Mouse (Mus musculus): ENCODE data around the gene Fbxl7. TPM values are rescaled to one million over a fixed set of nuclear protein-coding genes. Genes with fewer than 3 reads are reported as not detected.

The Fbxl7 gene
- polyA plus RNA-seq, 1 experiment from 2014 or later, result not detected

DNA sequence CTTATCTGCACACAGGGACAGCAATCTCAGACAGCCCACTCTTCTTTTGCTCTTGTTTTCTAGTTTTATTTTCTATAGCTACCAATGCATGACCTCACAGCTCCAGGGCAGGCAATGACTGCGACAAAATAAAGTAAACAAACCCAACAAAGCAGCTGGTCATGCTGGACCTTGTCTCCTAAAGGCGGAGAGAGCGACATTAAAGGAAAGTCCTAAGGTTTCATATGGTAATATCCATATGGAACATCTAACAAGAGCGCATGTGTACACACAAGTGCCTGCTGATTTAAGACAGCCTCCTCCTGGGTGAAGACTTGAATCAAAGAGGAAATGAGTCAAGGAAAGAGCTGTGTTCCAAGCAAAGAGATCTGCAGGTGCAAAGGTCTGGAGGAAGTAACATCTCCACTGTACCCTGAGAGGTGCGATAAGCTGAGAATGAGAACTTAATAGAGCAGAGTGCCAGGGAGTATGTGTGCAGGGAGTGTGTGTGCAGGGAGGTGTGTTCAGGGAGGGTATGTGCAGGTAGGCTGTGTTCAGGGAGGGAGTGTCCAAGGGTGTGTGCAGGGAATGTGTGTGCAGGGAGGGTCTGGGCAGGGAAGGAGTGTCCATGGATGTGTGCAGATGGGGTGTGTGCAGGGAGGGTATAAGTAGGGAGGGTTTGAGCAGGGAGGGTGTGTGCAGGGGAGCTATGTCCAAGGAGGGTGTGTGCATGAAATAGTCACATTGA is 193.3 kb downstream of the Fbxl7 start:
- no peak overlapping the region for H3K27ac ChIP-seq
- H3K4me3 ChIP-seq (ENCODE audit: inconsistent target), result no peak overlapping the region
- 71% methylated on average over 5 of the region's 5 CpGs for WGBS (ENCODE audit: missing documents)
- no peaks in the 10 kb centered on the region for H3K36me3 ChIP-seq (ENCODE audit: inconsistent target)
- H3K79me2 ChIP-seq (ENCODE audit: inconsistent target), result no peaks in the 10 kb centered on the region

DNA sequence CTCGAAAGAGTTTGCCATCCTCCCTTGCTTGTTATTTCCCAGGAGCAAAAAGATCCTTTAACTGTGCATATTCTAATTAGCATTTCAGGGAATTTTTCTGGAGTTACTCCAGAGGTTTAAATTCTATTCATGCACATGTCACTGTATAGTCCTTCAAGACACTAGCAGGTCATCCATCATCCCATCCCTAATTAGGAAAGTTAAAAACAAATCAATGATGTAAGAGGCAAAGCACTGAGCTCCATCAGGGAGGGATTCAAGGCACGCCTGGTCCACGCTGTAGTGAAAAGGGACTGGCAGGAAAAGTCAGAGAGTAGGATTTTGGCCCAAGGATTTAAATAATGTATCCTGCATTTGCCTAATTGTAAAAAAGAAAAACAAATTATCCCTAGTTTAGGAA is 202.3 kb downstream of the Fbxl7 start:
- Histone ChIP-seq H3K36me3 (ENCODE audit: inconsistent target) (no peaks in the 10 kb centered on the region), H3K27ac (no peak overlapping the region), H3K79me2 (ENCODE audit: inconsistent target) (no peaks in the 10 kb centered on the region), H3K4me3 (ENCODE audit: inconsistent target) (no peak overlapping the region)
- 86% methylated on average over 3 of the region's 3 CpGs for WGBS (ENCODE audit: missing documents)

DNA sequence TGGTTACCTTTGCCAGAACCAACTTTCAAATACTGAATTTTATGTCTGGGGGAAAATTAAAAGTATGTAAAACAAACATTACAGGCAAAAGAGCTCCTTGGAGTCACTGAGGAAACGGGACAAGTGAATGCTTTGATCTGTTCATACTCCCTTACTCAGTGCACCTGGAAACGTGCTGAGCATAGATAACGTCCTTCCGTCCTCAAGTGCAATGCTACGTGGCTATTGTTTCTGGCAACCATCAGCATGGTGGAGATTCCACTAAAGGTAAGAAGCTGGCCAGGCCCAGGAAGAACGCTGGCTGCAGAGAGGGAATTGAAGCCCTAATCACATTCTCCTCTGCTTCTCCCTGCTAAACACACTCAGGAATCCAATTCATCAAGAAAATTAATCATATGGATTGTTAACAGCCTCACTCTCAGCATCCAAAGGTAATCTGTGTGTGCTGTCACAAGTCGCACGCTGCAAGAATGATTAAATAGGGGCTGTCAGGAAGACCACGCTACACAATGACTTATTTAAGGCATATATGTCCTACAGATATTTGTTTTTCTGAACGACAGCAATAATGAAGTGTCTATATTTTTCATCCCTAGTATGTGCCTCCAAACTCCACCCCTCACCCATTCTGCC is 206.8 kb downstream of the Fbxl7 start:
- H3K79me2 ChIP-seq (ENCODE audit: inconsistent target), result no peaks in the 10 kb centered on the region
- 88% methylated on average over 10 of the region's 10 CpGs for WGBS (ENCODE audit: missing documents)
- H3K36me3 ChIP-seq (ENCODE audit: inconsistent target), result no peaks in the 10 kb centered on the region
- H3K27ac ChIP-seq, result no peak overlapping the region
- H3K4me3 ChIP-seq (ENCODE audit: inconsistent target), result no peak overlapping the region

DNA sequence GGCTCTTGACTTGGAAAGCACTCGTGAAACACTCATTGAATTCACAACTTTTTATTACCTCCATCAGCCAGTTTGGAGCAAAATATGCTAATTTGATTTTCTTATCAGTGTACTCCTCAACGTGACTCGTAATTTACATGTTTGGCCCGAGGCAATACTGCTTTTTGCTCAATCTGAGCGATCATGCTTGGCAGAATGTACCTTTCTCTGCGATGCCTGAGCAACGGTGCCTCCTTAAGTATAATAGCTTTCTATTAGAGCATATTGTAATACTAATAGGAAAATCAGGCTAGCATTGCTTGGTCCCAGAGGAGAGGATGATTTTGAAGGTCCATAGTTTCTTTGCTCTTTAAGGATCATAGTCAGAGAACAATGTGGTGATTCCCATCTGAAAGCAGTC is 207.7 kb downstream of the Fbxl7 start:
- no peak overlapping the region for H3K4me3 ChIP-seq (ENCODE audit: inconsistent target)
- H3K36me3 ChIP-seq (ENCODE audit: inconsistent target), result no peaks in the 10 kb centered on the region
- 91% methylated on average over 7 of the region's 7 CpGs for WGBS (ENCODE audit: missing documents)
- no peak overlapping the region for H3K27ac ChIP-seq
- H3K79me2 ChIP-seq (ENCODE audit: inconsistent target), result no peaks in the 10 kb centered on the region

DNA sequence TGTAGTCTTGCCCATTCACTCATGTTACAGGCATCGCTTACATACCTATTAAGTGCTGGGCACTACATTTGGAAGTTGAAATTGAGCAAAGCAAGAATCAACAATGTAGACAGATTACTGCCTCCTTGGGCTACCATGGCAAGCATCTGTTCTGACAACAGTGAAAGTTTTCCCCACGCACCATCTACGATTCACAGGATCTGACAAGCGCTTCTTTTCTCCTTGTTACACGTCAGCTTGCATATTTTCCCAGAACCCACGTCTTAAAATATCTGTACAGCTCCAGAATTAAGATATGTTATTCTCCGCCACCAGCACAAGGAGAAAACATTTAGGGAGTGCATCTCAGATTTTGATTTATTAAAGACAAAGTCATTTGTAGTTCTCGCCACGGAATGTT is 213.1 kb downstream of the Fbxl7 start:
- H3K79me2 ChIP-seq (ENCODE audit: inconsistent target), result no peaks in the 10 kb centered on the region
- no peak overlapping the region for H3K27ac ChIP-seq
- H3K36me3 ChIP-seq (ENCODE audit: inconsistent target), result no peaks in the 10 kb centered on the region
- no peak overlapping the region for H3K4me3 ChIP-seq (ENCODE audit: inconsistent target)
- 87% methylated on average over 9 of the region's 9 CpGs for WGBS (ENCODE audit: missing documents)

DNA sequence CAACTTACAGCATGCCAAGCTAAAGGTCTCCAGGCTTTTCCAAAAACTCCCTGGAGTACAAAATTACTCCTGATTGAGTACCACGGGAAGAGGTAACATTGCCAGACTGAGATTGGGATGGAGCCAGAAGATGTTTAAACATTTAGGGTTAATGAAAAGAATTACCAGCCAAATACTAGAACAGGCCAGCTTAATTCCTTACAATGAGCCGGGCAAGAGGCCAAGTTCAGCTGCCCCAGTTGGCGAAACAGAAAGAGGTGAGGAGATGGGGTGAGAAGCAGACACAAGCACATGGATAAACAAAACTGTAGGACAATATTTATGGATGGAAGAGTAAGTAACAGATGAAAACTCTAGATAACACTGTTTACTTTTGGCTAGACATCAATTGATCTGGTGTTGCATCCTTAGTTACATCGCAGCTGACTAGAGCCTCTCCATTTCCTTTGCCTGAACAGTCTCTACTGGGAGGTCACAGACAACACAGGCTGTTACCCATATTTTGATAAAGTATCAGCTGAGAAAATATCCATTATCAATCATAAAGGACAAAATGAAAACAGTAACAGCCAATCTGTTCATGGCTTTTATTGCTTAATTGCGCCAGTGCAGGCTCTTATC is 222.0 kb downstream of the Fbxl7 start:
- Histone ChIP-seq H3K36me3 (ENCODE audit: inconsistent target) (no peaks in the 10 kb centered on the region), H3K79me2 (ENCODE audit: inconsistent target) (no peaks in the 10 kb centered on the region), H3K4me3 (ENCODE audit: inconsistent target) (no peak overlapping the region), H3K27ac (no peak overlapping the region)
- WGBS (ENCODE audit: missing documents), result 83% methylated on average over 5 of the region's 5 CpGs

DNA sequence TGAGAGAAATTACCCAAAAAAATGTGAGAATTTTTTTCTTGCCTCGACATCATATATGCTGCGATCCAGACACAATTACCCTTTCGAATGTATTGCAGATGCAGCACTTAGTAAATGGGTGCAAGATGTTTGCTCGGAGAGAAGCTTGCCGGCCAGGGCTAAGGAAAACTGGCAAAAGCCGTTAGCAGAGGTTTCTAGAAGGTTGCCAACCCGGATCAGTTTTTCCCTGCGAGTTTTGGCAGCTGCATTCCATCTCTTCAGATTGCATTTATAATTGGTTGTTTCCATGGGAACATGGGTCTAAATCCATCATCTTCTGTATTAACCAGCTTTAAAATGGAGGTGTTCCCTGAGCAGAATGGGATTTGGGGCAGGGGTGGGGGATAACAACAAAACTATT is 240.4 kb downstream of the Fbxl7 start:
- Histone ChIP-seq H3K27ac (no peak overlapping the region), H3K79me2 (ENCODE audit: inconsistent target) (no peaks in the 10 kb centered on the region), H3K36me3 (ENCODE audit: inconsistent target) (no peaks in the 10 kb centered on the region), H3K4me3 (ENCODE audit: inconsistent target) (no peak overlapping the region)
- WGBS (ENCODE audit: missing documents), result 84% methylated on average over 8 of the region's 8 CpGs

DNA sequence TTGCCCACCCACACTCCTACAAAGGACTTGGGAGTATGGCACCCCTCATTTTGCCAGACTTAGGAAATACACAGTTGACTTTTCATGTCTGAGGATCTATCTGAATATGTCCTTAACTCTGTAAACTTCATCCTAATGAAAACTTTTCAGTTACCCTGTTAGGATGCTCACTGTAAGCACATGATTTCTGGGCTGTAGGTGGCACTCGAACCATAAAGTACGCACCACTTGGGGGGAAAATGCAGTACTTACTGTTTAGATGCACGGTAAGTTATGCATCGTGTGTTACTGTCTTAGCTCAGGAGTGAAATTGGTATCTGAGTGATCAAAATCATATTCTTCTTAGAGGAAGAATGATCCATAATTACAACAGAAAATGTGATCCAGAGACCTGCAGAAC is 252.8 kb downstream of the Fbxl7 start:
- Histone ChIP-seq H3K36me3 (ENCODE audit: inconsistent target) (no peaks in the 10 kb centered on the region), H3K79me2 (ENCODE audit: inconsistent target) (no peaks in the 10 kb centered on the region), H3K4me3 (ENCODE audit: inconsistent target) (no peak overlapping the region), H3K27ac (no peak overlapping the region)
- 86% methylated on average over 4 of the region's 4 CpGs for WGBS (ENCODE audit: missing documents)

DNA sequence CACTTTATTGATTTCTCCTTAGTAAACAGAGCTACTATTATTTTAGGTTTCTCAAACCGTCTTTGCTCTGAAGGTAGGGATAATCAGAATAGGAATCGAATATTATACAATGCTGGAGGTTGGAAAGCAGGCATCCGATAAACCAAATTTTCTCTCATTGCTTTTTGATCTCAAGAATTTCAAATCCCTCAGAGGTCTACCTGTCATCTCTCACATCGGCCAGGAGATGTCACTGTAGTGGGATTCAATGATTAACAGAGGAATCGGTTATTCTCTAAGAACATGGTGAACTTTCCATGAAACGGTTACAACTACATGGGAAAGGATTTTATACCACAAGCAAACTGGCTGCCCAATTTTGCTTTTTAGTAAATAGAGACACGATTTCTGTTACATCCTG is 255.7 kb downstream of the Fbxl7 start:
- Histone ChIP-seq H3K4me3 (ENCODE audit: inconsistent target) (no peak overlapping the region), H3K79me2 (ENCODE audit: inconsistent target) (no peaks in the 10 kb centered on the region), H3K36me3 (ENCODE audit: inconsistent target) (no peaks in the 10 kb centered on the region), H3K27ac (no peak overlapping the region)
- 66% methylated on average over 7 of the region's 7 CpGs for WGBS (ENCODE audit: missing documents)

DNA sequence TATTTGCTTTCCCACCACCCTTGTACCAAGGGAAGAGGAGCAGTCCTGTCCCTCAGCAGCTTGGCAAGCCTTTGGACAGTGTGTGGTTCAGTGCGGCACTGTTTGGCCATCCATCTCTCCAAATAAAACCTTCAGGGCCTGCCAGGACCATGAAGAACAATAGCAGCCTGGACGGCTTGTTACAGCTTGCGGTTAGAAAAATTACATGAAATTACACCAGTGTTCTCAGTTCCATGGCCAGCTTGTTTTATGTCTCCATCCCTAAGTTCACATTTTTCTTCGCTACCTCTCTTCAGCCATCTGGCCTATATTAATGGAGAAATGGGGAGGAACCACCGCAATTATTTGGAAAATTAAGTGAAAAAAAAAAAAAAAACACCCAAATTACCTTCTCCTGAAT is 259.8 kb downstream of the Fbxl7 start:
- H3K4me3 ChIP-seq (ENCODE audit: inconsistent target), result no peak overlapping the region
- no peaks in the 10 kb centered on the region for H3K36me3 ChIP-seq (ENCODE audit: inconsistent target)
- WGBS (ENCODE audit: missing documents), result 89% methylated on average over 5 of the region's 5 CpGs
- no peaks in the 10 kb centered on the region for H3K79me2 ChIP-seq (ENCODE audit: inconsistent target)
- no peak overlapping the region for H3K27ac ChIP-seq

DNA sequence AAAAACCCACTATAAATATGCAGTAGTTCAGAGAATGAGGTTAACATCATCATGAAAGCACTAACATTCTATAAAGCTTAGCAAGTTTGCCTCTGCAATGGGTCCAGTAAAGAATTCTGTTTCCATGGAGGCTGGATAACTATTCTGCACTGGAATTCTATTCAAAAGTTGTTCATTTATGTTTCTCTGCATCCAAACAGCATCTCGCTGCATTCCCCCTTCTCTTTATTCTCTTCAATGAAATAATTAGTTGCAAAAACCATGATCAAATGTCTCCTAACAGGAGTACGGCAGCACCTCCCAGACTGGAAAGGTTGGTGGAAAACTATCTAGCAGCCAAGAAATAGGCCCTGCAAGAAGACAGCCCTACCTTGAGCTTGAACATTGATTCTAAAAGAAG is 267.2 kb downstream of the Fbxl7 start:
- Histone ChIP-seq H3K36me3 (ENCODE audit: inconsistent target) (no peaks in the 10 kb centered on the region), H3K79me2 (ENCODE audit: inconsistent target) (no peaks in the 10 kb centered on the region), H3K27ac (no peak overlapping the region), H3K4me3 (ENCODE audit: inconsistent target) (no peak overlapping the region)
- 100% methylated on average over 2 of the region's 2 CpGs for WGBS (ENCODE audit: missing documents)

DNA sequence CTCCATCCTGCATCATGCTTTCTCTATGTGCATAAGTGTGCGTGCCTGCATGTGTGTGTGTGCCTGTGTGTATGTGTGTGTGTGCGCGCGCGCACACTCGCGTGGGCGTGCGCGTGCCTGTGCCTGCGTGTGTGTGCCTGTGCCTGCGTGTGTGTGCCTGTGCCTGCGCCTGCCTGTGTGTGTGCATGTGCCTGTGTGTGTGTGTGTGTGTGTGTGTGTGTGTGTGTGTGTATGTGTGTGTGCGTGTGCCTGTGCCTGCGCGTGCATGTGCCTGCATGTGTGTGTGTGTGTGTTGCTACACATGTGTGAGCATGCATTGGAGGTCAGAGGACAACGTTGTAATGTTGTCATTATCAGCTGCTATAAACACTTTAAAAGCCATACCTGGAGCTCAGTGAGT is 272.1 kb downstream of the Fbxl7 start:
- H3K4me3 ChIP-seq (ENCODE audit: inconsistent target), result no peak overlapping the region
- WGBS (ENCODE audit: missing documents), result 94% methylated on average over 13 of the region's 17 CpGs
- no peaks in the 10 kb centered on the region for H3K79me2 ChIP-seq (ENCODE audit: inconsistent target)
- no peaks in the 10 kb centered on the region for H3K36me3 ChIP-seq (ENCODE audit: inconsistent target)
- no peak overlapping the region for H3K27ac ChIP-seq

DNA sequence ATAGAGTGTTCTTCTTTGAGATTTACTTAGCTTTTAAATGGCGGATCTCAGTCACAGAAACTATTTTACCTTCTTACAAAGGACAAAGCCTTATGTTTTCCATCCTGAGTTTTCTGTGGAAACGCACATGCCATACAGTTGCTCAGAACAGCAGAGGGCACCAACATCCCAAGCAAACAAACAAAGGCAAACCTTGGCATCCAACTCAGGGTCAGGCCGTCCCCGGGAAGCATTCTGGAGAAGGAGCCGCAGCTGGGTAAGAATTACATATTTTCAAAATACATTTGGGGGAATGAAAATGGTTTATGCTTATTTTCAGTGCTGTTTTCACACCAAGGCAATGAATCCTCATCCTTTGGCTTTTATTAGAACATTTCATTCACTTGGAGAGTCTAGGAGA is 275.1 kb downstream of the Fbxl7 start:
- WGBS (ENCODE audit: missing documents), result 74% methylated on average over 5 of the region's 5 CpGs
- H3K36me3 ChIP-seq (ENCODE audit: inconsistent target), result no peaks in the 10 kb centered on the region
- H3K4me3 ChIP-seq (ENCODE audit: inconsistent target), result no peak overlapping the region
- H3K79me2 ChIP-seq (ENCODE audit: inconsistent target), result no peaks in the 10 kb centered on the region
- no peak overlapping the region for H3K27ac ChIP-seq

DNA sequence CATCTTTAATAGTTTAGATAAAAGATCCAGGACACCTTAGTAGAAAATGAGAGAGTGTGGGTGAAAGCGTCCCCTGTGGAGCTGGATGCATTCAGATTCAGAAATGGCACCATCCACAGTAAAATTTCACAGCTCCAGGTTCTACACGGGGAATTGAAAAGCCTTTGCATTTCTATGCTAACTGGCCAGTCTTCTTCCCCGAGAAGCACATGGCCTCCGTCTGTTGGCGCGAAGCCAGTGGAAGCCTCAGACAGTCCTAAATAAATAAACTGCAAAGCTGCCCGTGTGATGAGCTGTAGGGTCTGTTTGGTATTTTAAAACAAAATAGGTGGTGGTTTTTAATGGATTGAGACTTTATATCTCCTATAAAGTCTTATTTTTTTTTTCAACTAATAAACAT is 276.2 kb downstream of the Fbxl7 start:
- Histone ChIP-seq H3K36me3 (ENCODE audit: inconsistent target) (no peaks in the 10 kb centered on the region), H3K4me3 (ENCODE audit: inconsistent target) (no peak overlapping the region), H3K27ac (no peak overlapping the region), H3K79me2 (ENCODE audit: inconsistent target) (no peaks in the 10 kb centered on the region)
- 88% methylated on average over 7 of the region's 7 CpGs for WGBS (ENCODE audit: missing documents)

DNA sequence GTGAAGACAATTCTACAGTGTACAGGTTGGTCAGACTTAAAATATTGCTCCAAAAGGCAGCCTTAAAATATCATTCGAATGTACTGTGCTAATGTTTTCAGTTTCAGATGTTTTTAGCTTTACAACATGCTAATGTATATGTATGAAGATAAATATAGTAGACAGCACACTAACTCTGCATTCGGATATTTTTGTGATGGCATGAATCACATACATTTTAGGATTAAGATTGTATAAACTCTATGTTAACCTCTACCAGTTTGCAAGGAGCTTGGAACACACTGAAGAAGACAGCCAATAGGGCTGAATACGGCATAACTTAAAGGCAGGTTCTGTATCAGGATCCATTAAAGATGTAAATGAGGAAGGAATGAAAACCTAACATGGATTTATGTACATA is 299.1 kb downstream of the Fbxl7 start:
- no peak overlapping the region for H3K4me3 ChIP-seq (ENCODE audit: inconsistent target)
- no peaks in the 10 kb centered on the region for H3K79me2 ChIP-seq (ENCODE audit: inconsistent target)
- WGBS (ENCODE audit: missing documents), result 96% methylated on average over 3 of the region's 3 CpGs

More for the DNA sequence above, 299.1 kb downstream of the Fbxl7 start:
- H3K36me3 ChIP-seq (ENCODE audit: inconsistent target), result no peaks in the 10 kb centered on the region
- H3K27ac ChIP-seq, result no peak overlapping the region

Data from macrophage (primary cell).